Mouse (Mus musculus) stomach, embryonic 16.5 days (tissue): ENCODE results near the gene Foxg1. TPM values are rescaled to one million over a fixed set of nuclear protein-coding genes. Genes with fewer than 3 reads are reported as not detected.

Experiments
- ATAC-seq: fragments of 200-750 bp; cut with Nextera tagmentation; 2 replicates; pipeline ENCODE4 v1.8.0; 2017; ENCODE audit warnings: moderate number of reproducible peaks, moderate TSS enrichment; ENCODE audit not compliant: insufficient read depth, low FRiP score
- H3K27ac ChIP-seq: fragments of 300-500 bp; sonication (generic); 2 replicates; pipeline ENCODE4 v1.5.1; 2014; ENCODE audit warnings: low read length
- H3K27me3 ChIP-seq: fragments of 300-500 bp; sonication (generic); 2 replicates; pipeline ENCODE4 v1.6.1; 2014; ENCODE audit warnings: low read length, control low read depth, mixed read lengths; ENCODE audit not compliant: control insufficient read depth, insufficient read depth
- H3K36me3 ChIP-seq: fragments of 300-500 bp; sonication (generic); 2 replicates; pipeline ENCODE4 v1.6.1; 2014; ENCODE audit warnings: low read length; ENCODE audit not compliant: control insufficient read depth, insufficient read depth
- H3K4me1 ChIP-seq: fragments of 300-500 bp; sonication (generic); 2 replicates; pipeline ENCODE4 v1.6.1; 2014; ENCODE audit warnings: low read length, control low read depth, mixed read lengths; ENCODE audit not compliant: control insufficient read depth, insufficient read depth
- H3K4me2 ChIP-seq: fragments of 300-500 bp; sonication (generic); 2 replicates; pipeline ENCODE4 v1.6.1; 2014; ENCODE audit warnings: low read depth, low read length, mixed read lengths
- H3K4me3 ChIP-seq: fragments of 300-500 bp; sonication (generic); replicated peaks from 2 replicates; pipeline ENCODE4 v1.5.1; 2014; ENCODE audit warnings: mild to moderate bottlenecking, low read length
- H3K9ac ChIP-seq: fragments of 300-500 bp; sonication (generic); 2 replicates; pipeline ENCODE4 v1.6.1; 2014; ENCODE audit warnings: low read length
- H3K9me3 ChIP-seq: fragments of 300-500 bp; sonication (generic); replicated peaks from 2 replicates; pipeline ENCODE4 v1.6.1; 2016; ENCODE audit warnings: low read length, control low read depth; ENCODE audit not compliant: control insufficient read depth
- WGBS: fragments of 180-500 bp; shearing (Covaris S2); extraction: QIAGEN DNeasy Blood & Tissue Kit; methylation state at CpG from one replicate; pipeline ENCODE4 v1.1.7; 2014; 5-methylcytosine and 5-hydroxymethylcytosine counted together
- polyA plus RNA-seq: library from polyadenylated mRNA; unstranded; fragments of >200 nt; fragmentation: Nextera tagmentation; extraction: Ambion mirVana; gene quantifications from 2 replicates; pipeline ENCODE4 v1.2.1, GENCODE M21; 2015

Foxg1 gene
- polyA plus RNA-seq, 1 experiment from 2014 or later = 0.10 TPM

GRCm38 (mm10) chr12:49391305-49392040 lies 9.0 kb downstream of the Foxg1 start:
- Histone ChIP-seq H3K27ac (no peak overlapping the region), H3K4me2 (peak overlapping the region; percentile 30), H3K27me3 (peaks cover 52% of the 10 kb centered on the region), H3K4me1 (no peaks in the 10 kb centered on the region), H3K4me3 (peak overlapping the region; percentile 30), H3K9me3 (no peaks in the 10 kb centered on the region), H3K9ac (no peak overlapping the region), H3K36me3 (no peaks in the 10 kb centered on the region)
- ATAC-seq = peak; percentile 88
- under 1% methylated on average over 42 of the region's 42 CpGs for WGBS

GRCm38 (mm10) chr12:49392041-49392390 lies 9.6 kb downstream of the Foxg1 start:
- H3K27me3 ChIP-seq = peaks cover 56% of the 10 kb centered on the region
- H3K4me2 ChIP-seq = no peak overlapping the region
- H3K27ac ChIP-seq = no peak overlapping the region
- no peak overlapping the region for H3K4me3 ChIP-seq
- no peaks in the 10 kb centered on the region for H3K9me3 ChIP-seq
- no peak for ATAC-seq
- no peaks in the 10 kb centered on the region for H3K36me3 ChIP-seq
- WGBS = 5% methylated on average over 10 of the region's 10 CpGs
- no peaks in the 10 kb centered on the region for H3K4me1 ChIP-seq
- no peak overlapping the region for H3K9ac ChIP-seq

DNA sequence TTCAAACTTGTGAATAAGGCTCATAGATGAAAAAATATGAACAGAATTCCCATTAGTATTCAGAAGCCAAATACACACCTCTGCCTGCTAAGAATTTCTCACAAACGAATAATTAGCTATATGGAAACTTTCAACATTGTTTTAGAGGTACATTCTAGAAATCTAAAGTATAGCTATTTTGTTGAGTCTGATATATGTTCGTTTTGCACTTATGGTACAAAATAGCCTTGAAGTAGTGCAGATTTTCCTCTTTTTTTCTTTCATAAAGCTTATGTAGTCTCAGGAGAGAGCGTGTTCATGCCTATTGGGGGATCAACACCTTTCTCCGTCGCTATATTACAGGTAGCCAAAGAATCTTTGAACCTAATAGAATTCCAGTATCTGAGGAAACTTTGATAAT lies 10.4 kb downstream of the Foxg1 start:
- H3K9me3 ChIP-seq = no peaks in the 10 kb centered on the region
- no peaks in the 10 kb centered on the region for H3K36me3 ChIP-seq
- no peak overlapping the region for H3K9ac ChIP-seq
- no peak overlapping the region for H3K27ac ChIP-seq
- H3K4me1 ChIP-seq = no peaks in the 10 kb centered on the region
- WGBS = 8% methylated on average over 5 of the region's 5 CpGs
- peaks cover 60% of the 10 kb centered on the region for H3K27me3 ChIP-seq
- ATAC-seq = no peak
- H3K4me3 ChIP-seq = no peak overlapping the region
- no peak overlapping the region for H3K4me2 ChIP-seq

DNA sequence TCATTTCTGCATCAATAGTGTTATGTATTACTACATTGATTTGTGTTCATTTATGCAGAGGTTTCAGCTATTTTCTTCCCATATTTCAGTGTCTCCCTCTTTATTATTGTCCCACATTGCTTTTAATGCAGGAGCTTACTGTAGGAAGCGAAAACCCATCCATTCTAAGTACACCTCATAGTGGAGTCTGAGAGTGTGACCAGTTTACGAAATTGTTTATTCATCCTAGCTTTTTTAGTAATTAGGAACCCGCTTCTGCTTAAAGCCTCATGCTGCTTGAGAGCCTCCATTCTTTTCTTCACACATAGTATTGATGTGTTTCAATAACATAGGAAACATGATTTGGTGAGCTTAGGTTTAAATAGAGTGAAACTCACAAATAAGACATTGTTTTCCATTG lies 11.2 kb downstream of the Foxg1 start:
- H3K27me3 ChIP-seq = peaks cover 61% of the 10 kb centered on the region

GRCm38 (mm10) chr12:49394181-49394580 lies 11.7 kb downstream of the Foxg1 start:
- peaks cover 64% of the 10 kb centered on the region for H3K27me3 ChIP-seq
- no peak overlapping the region for H3K4me3 ChIP-seq
- no peaks in the 10 kb centered on the region for H3K4me1 ChIP-seq
- no peak overlapping the region for H3K9ac ChIP-seq
- 5% methylated on average over 1 of the region's 1 CpGs for WGBS
- no peak for ATAC-seq
- H3K36me3 ChIP-seq = no peaks in the 10 kb centered on the region
- no peaks in the 10 kb centered on the region for H3K9me3 ChIP-seq
- H3K4me2 ChIP-seq = no peak overlapping the region
- H3K27ac ChIP-seq = no peak overlapping the region

More for the DNA sequence above, 11.2 kb downstream of the Foxg1 start:
- ATAC-seq = no peak
- Histone ChIP-seq H3K27ac (no peak overlapping the region), H3K4me1 (no peaks in the 10 kb centered on the region), H3K9ac (no peak overlapping the region), H3K4me3 (no peak overlapping the region), H3K9me3 (no peaks in the 10 kb centered on the region), H3K4me2 (no peak overlapping the region), H3K36me3 (no peaks in the 10 kb centered on the region)
- WGBS = 18% methylated on average over 3 of the region's 3 CpGs

- Histone ChIP-seq H3K4me2 (no peak overlapping the region), H3K4me1 (no peaks in the 10 kb centered on the region), H3K4me3 (no peak overlapping the region), H3K27ac (no peak overlapping the region), H3K27me3 (peaks cover 62% of the 10 kb centered on the region), H3K36me3 (no peaks in the 10 kb centered on the region), H3K9me3 (no peaks in the 10 kb centered on the region), H3K9ac (no peak overlapping the region)
- 1% methylated on average over 17 of the region's 17 CpGs for WGBS
- ATAC-seq = no peak
Observed at GRCm38 (mm10) chr12:49394836-49395235, 12.4 kb downstream of the Foxg1 start.

GRCm38 (mm10) chr12:49395969-49396368 lies 13.5 kb downstream of the Foxg1 start:
- no peak for ATAC-seq
- no peaks in the 10 kb centered on the region for H3K9me3 ChIP-seq
- 21% methylated on average over 2 of the region's 2 CpGs for WGBS

GRCm38 (mm10) chr12:49396776-49397175 lies 14.3 kb downstream of the Foxg1 start:
- H3K4me3 ChIP-seq = no peak overlapping the region
- peaks cover 66% of the 10 kb centered on the region for H3K27me3 ChIP-seq
- ATAC-seq = no peak
- no peak overlapping the region for H3K4me2 ChIP-seq
- H3K4me1 ChIP-seq = peaks cover 4% of the 10 kb centered on the region
- WGBS = 32% methylated on average over 1 of the region's 1 CpGs
- no peak overlapping the region for H3K9ac ChIP-seq
- H3K36me3 ChIP-seq = no peaks in the 10 kb centered on the region
- no peaks in the 10 kb centered on the region for H3K9me3 ChIP-seq
- no peak overlapping the region for H3K27ac ChIP-seq

More at GRCm38 (mm10) chr12:49395969-49396368, 13.5 kb downstream of the Foxg1 start:
- Histone ChIP-seq H3K4me1 (no peaks in the 10 kb centered on the region), H3K27me3 (peaks cover 66% of the 10 kb centered on the region), H3K4me2 (no peak overlapping the region), H3K9ac (no peak overlapping the region), H3K36me3 (no peaks in the 10 kb centered on the region), H3K27ac (no peak overlapping the region), H3K4me3 (no peak overlapping the region)

GRCm38 (mm10) chr12:49397443-49398162 lies 15.1 kb downstream of the Foxg1 start:
- H3K4me3 ChIP-seq = no peak overlapping the region

More at GRCm38 (mm10) chr12:49397443-49398162, 15.1 kb downstream of the Foxg1 start:
- H3K27ac ChIP-seq = no peak overlapping the region
- no peak for ATAC-seq
- no peaks in the 10 kb centered on the region for H3K36me3 ChIP-seq
- H3K9me3 ChIP-seq = no peaks in the 10 kb centered on the region
- no peak overlapping the region for H3K4me2 ChIP-seq
- H3K4me1 ChIP-seq = peaks cover 4% of the 10 kb centered on the region
- H3K27me3 ChIP-seq = peaks cover 60% of the 10 kb centered on the region
- WGBS = 21% methylated on average over 4 of the region's 4 CpGs
- no peak overlapping the region for H3K9ac ChIP-seq
